Mouse (Mus musculus): Measurements from ENCODE around the gene Vkorc1l1.

DNA sequence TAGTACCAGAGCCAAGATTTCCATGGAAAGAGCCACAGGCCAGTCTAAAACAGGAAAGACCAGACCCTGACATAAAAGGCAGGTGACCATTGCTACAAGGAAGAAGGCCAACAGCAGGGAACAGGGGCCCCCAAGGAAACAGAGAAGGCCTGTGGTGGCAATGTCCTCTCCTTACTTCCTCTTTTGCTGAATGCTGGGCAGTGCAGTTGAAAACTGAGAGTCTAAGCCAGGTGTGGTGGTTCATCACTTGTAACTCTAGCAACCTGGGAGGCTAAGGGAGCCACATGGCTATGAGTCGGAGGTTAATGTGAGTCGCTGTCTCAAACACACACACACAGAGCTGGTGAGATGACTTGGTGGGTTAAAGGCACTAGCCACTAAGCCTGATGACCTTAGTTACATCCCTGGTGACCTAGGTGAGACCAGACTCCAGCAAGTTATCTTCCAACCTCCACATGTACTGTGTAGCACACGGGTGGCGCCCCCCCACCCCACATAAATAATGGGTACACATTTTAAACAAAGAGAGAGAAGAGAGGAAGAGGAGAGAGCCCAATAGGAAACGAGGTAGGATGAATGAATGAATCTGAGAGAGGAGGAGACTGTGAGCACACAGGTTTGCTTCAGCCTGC, 59.7 kb downstream of the Vkorc1l1 start:
- no peak for TF ChIP-seq CTCF (IDR thresholded peaks at IDR 0.05; ENCODE audit: control insufficient read depth, insufficient read depth, low read length)
- no peak for TF ChIP-seq POLR2A (IDR thresholded peaks at IDR 0.05; ENCODE audit: borderline replicate concordance, control insufficient read depth, low read depth, low read length)
